Mouse (Mus musculus) cerebellum, adult 2 months (tissue): ENCODE data around the gene Rab14. TPM values are rescaled to one million over a fixed set of nuclear protein-coding genes. Genes with fewer than 3 reads are reported as not detected.
A peak's percentile ranks its signal among the peaks of the same experiment; 100 is the strongest.

Source experiments
- DNase-seq, 2 experiments: peaks; one replicate each; pipeline ENCODE4 v3.0.0; 2021
- H3K27ac ChIP-seq: fragments of 200-500 bp; 2 replicates; pipeline ENCODE4 v1.5.1; 2012; ENCODE audit warnings: low read length, control low read depth, inconsistent platforms; ENCODE audit not compliant: insufficient read depth
- H3K27me3 ChIP-seq: fragments of 200-500 bp; 2 replicates; pipeline ENCODE4 v1.6.1; 2012; ENCODE audit warnings: inconsistent platforms, mild to moderate bottlenecking, low read length, moderate library complexity; ENCODE audit not compliant: control insufficient read depth, insufficient read depth
- H3K4me1 ChIP-seq: fragments of 200-500 bp; 2 replicates; pipeline ENCODE4 v1.6.1; 2011; ENCODE audit warnings: low read length; ENCODE audit not compliant: control insufficient read depth, insufficient read depth
- H3K4me3 ChIP-seq: fragments of 200-500 bp; replicated peaks from 2 replicates; pipeline ENCODE3; 2011; ENCODE audit warnings: mild to moderate bottlenecking, low read depth, low read length, control low read depth; ENCODE audit not compliant: insufficient read depth
- CTCF ChIP-seq: fragments of 200-500 bp; IDR thresholded peaks from 2 replicates; pipeline ENCODE4 v1.5.1; 2011; ENCODE audit warnings: low read depth, mild to moderate bottlenecking, control low read depth, low read length, moderate library complexity, borderline replicate concordance; ENCODE audit not compliant: insufficient read depth
- POLR2A ChIP-seq: fragments of 200-500 bp; IDR thresholded peaks from 2 replicates; pipeline ENCODE4 v1.6.1; 2011; ENCODE audit warnings: low read length, control low read depth, borderline replicate concordance; ENCODE audit not compliant: insufficient read depth
- WGBS: fragments of 180-500 bp; shearing (Covaris S2); methylation state at CpG from one replicate; pipeline ENCODE4 v1.1.7; 2018; 5-methylcytosine and 5-hydroxymethylcytosine counted together
- polyA plus RNA-seq: library from polyadenylated mRNA; depleted of rRNA; stranded (reverse); fragments of >200 nt; gene quantifications from 2 replicates; pipeline ENCODE4 v1.2.3, GENCODE M21; 2012

The Rab14 gene
- polyA plus RNA-seq, 1 experiment: 165 TPM

DNA sequence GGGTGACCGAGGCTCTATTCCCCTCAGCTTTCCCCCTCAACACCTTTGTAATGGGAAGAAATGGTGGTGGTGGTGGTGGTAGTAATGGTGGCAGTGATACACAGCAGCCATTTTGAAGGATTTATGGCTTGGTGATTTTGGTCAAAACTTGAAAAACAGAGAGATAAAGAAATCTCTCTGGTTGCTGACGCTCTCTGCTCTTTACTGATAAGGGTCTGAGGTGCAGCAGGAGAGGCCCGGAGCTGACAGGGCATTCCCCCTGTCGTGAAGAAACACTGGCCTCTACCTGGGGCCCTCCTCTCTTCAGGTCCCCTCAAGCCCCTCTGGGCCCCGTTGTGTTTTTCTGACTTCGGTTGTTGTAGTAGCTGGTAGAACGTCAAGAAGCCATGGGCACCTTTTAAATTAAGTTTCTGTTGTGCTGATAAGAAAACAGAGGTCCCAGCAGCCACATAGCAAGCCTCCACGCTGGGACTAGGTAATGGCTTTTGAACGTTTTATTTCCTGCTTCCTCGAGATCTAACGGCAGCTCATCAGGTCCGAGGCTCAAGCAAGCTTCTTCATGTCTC lies 12.5 kb upstream of the Rab14 start:
- 87% methylated on average over 12 of the region's 12 CpGs for WGBS
- no peak for TF ChIP-seq POLR2A
- no peak for TF ChIP-seq CTCF
- no peak overlapping the region for H3K4me3 ChIP-seq
- no peak for DNase-seq
- no peak overlapping the region for H3K27ac ChIP-seq
- no peaks in the 10 kb centered on the region for H3K27me3 ChIP-seq
- H3K4me1 ChIP-seq: no peaks in the 10 kb centered on the region

DNA sequence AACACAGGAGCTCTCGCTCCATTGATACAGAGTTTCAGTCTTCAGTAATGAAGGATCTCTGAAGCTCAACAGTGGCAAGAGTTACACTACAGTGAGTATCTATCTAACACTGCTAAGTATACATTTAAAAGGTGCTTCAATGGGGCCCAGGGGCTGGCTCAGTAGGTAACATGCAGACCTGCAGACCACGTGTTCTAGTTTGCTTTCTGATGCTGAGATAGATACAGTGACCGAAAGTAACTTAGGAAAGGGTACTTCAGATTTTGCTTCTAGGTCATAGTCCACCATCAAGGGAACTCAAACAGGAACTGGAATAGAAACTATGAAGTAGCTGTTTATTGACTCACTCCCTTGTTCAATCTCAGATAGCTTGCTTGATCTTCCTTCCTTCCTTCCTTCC lies 10.8 kb upstream of the Rab14 start:
- Histone ChIP-seq H3K4me3 (no peak overlapping the region), H3K4me1 (no peaks in the 10 kb centered on the region), H3K27ac (no peak overlapping the region)

DNA sequence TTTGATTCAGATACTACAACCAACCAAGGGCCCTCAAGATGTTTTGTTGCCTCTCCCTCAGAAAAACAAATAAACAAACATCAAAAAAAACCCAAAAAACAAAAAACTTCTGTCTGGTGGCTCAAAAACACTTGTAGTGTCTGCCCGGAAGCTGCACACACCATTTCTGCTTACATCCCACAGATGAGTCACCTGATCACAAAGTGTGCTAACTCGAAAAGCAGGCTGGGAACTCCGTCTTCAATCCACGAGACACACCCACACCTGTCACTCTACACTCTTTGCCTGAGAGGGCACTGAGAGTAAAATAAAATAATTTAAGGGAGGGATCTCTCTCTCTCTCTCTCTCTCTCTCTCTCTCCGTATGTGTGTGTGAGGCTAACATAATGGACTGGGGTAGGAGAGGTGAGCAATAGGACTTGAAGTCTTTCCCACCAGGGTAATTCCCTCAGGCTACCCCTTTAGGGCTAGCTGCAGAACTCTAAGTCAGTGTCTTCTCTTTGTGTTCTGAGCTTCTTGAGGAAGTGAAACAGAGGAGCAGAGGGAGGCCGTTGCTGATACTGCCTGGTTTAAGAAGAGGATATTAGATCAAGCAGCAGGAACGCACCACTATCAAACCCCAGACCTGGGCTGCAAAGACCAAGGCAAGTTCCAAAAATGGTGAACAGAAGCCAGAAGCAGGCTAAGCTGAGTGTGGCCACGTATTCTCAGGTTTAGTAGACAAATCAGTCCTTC lies 8.2 kb upstream of the Rab14 start:
- Histone ChIP-seq H3K27me3 (no peaks in the 10 kb centered on the region), H3K27ac (no peak overlapping the region), H3K4me1 (no peaks in the 10 kb centered on the region), H3K4me3 (no peak overlapping the region)
- TF ChIP-seq CTCF (no peak), POLR2A (no peak)
- WGBS: 71% methylated on average over 8 of the region's 8 CpGs
- DNase-seq: no peak

More for the DNA sequence above, 10.8 kb upstream of the Rab14 start:
- TF ChIP-seq CTCF: no peak
- no peak for TF ChIP-seq POLR2A
- 84% methylated on average over 3 of the region's 3 CpGs for WGBS
- no peak for DNase-seq
- no peaks in the 10 kb centered on the region for H3K27me3 ChIP-seq

DNA sequence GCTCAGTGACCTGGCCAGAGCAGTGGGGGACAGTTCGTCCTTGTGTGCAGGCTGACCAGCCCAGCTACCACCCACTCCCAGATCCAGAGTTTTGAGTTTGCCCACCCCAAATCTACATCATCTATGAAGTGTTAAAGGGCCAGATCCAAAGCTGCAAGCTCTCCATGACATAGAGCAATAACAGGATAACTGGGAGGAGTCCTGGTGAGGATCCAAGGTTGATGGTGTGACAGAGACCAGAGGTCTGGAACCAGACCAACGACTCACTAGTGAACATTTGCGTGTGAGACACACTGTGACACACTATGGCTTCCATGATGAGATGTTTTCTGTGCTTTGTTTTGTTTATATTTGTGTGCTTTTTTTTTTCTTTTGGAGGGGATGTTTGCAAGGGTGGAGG lies 7.1 kb upstream of the Rab14 start:
- DNase-seq: no peak
- no peaks in the 10 kb centered on the region for H3K4me1 ChIP-seq
- H3K4me3 ChIP-seq: no peak overlapping the region
- WGBS: 60% methylated on average over 3 of the region's 3 CpGs
- no peak for TF ChIP-seq CTCF
- TF ChIP-seq POLR2A: no peak
- H3K27ac ChIP-seq: no peak overlapping the region
- H3K27me3 ChIP-seq: no peaks in the 10 kb centered on the region

DNA sequence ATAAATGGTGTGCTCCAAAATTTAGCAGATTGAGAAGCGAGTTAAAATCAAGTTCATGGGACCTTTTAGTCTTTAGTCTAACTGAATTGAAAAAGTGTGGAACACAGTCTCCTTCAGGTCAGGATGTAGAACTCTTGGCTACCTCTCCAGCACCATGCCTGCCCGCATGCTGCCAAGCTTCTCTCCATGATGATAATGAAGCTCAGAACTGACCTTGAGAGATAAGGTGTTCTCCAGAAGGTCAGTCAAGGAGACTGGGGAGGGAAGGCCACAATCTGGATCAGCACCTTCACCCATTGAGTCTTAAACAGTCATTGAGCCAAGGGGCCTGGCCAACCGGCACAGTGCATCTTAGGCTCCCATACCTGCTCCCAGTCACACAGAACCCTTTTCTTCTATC lies 5.8 kb upstream of the Rab14 start:
- TF ChIP-seq POLR2A (no peak), CTCF (no peak)
- 90% methylated on average over 3 of the region's 3 CpGs for WGBS
- Histone ChIP-seq H3K27ac (no peak overlapping the region), H3K4me1 (no peaks in the 10 kb centered on the region), H3K4me3 (no peak overlapping the region), H3K27me3 (no peaks in the 10 kb centered on the region)
- no peak for DNase-seq

DNA sequence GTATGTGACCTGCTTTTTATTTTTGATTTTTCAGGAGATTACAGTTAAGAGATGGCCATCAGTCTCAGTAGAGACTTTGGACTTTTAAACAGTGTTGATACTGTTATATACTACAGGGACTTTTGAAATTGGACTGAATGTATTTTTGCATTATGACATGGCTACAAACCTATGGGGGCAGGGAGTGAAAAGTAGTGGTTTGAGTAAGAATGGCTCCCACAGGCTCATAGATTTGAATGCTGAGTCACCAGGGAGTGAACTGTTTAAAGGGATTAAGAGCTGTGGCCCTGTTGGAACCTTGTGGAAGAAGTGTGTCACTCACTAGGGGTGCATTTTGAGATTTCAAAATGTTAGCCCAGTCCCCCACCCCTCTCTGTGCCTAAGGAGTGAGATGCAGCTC lies 2.8 kb upstream of the Rab14 start:
- no peak for TF ChIP-seq POLR2A
- no peak for TF ChIP-seq CTCF
- no peak for DNase-seq
- no peak overlapping the region for H3K4me3 ChIP-seq
- H3K4me1 ChIP-seq: no peaks in the 10 kb centered on the region
- no peak overlapping the region for H3K27ac ChIP-seq
- H3K27me3 ChIP-seq: no peaks in the 10 kb centered on the region

DNA sequence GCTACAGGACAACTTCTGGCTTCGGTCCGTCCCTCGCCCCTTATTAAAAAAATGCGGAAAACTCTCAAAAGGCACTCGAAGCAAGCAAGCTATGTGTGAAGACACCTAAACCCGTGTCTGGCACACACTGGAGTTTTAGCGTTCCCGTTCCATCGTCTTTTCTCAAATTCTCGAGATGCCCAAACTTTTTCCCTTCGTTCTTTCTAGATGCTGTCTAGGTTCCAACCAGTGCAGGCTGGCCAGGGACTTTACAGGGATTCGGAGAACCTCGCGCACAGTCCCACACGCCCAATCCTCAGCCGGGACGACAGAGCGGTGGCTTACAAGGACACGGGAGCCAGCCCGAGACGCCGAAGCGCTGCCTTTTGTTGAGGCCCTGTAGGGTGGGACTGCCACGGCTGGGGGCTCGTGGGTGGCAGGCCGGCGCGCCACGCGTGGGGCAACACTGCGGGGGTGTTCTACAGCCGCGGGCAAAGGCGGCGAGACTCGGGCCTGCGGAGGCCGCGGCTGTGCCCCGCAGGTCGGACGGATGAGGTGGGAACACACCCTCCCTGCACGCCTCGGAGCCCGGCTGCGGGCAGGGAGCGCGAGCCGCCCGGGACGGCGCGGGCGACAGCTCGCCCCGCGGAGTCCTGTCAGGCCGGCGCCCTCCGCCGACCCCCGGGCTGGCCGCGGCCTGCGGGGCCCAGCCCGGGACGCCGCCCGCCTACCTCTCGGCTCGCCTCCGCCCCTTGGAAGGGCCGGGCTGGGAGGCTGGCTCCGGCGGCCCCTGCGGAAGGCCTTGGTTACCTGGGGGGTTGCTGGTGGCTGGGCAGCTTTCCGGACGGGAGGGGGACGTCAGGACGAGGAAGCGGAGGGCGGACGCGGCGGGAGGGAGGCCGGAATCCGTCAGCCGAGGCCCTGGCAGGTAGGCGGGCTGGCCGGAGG lies 686 bp downstream of the Rab14 start:
- DNase-seq: no peak
- TF ChIP-seq CTCF (no peak), POLR2A (no peak)
- no peaks in the 10 kb centered on the region for H3K4me1 ChIP-seq
- H3K4me3 ChIP-seq: peak overlapping the region; percentile 71
- WGBS: under 1% methylated on average over 90 of the region's 90 CpGs
- peak overlapping the region; percentile 88 for H3K27ac ChIP-seq
- no peaks in the 10 kb centered on the region for H3K27me3 ChIP-seq

DNA sequence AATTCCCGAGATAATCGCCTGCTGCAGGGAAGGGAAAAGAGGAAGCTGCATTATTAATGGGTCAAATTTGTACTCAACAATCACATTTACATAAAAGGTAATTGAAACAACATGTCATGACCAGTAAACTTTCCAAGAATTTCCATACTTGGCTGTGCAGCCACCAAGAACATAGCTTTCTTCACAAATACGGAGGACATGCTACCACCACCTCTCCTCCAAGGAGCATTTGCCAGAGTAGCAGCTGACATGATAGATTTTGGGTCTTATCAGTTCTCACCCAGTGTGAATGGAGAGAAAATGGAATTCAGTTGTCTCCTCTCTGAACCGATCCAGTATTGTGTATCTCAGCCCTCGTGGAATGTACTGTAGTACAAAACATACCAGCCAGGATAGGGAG lies 1.4 kb downstream of the Rab14 start:
- DNase-seq: no peak
- Histone ChIP-seq H3K27ac (no peak overlapping the region), H3K27me3 (no peaks in the 10 kb centered on the region), H3K4me1 (no peaks in the 10 kb centered on the region), H3K4me3 (peak overlapping the region; percentile 71)
- WGBS: 2% methylated on average over 5 of the region's 5 CpGs
- TF ChIP-seq CTCF: no peak
- no peak for TF ChIP-seq POLR2A
